Mouse (Mus musculus) C2C12 (cell line): ENCODE measurements at regions not wholly inside any gene's neighbourhood (a gene's known extent, or its start where the extent isn't known, plus 50 kb on each side); places are given as distances from the start of the nearest gene placed in this dataset.

ENCODE experiments used
- H3K27me3 ChIP-seq: one replicate; pipeline ENCODE4 v1.6.1; 2011; ENCODE audit not compliant: control insufficient read depth, insufficient read depth, insufficient read length
- H3K36me3 ChIP-seq: one replicate; pipeline ENCODE4 v1.6.1; 2011; ENCODE audit not compliant: control insufficient read depth, insufficient read depth
- H3K4me3 ChIP-seq: one replicate; pipeline ENCODE4 v1.5.1; 2011; ENCODE audit warnings: mild to moderate bottlenecking, control low read depth; ENCODE audit not compliant: poor library complexity, insufficient read depth, severe bottlenecking
- H3K79me2 ChIP-seq: one replicate; pipeline ENCODE4 v1.6.1; 2011; ENCODE audit not compliant: control insufficient read depth, insufficient read depth
- H3K79me3 ChIP-seq: one replicate; pipeline ENCODE4 v1.6.1; 2011; ENCODE audit warnings: low read depth, control low read depth
- H3ac ChIP-seq: one replicate; pipeline ENCODE3; 2011; ENCODE audit warnings: low read depth; ENCODE audit not compliant: control insufficient read depth, insufficient read length
- CEBPB ChIP-seq: IDR thresholded peaks from one replicate; pipeline ENCODE4 v1.6.1; 2011; ENCODE audit warnings: low read depth, mild to moderate bottlenecking, control low read depth, moderate library complexity
- CTCF ChIP-seq: IDR thresholded peaks from one replicate; pipeline ENCODE4 v1.5.1; 2011; ENCODE audit not compliant: control insufficient read depth, insufficient read depth, insufficient read length
- FOSL1 ChIP-seq: IDR thresholded peaks from one replicate; pipeline ENCODE4 v1.8.0; 2011; ENCODE audit warnings: mild to moderate bottlenecking, low read length; ENCODE audit not compliant: poor library complexity, insufficient read depth, severe bottlenecking
- MAX ChIP-seq: IDR thresholded peaks from one replicate; pipeline ENCODE4 v1.6.1; 2011; ENCODE audit warnings: mild to moderate bottlenecking, control low read depth
- MYOD1 ChIP-seq: IDR thresholded peaks from one replicate; pipeline ENCODE4 v1.6.1; 2011; ENCODE audit warnings: low read depth; ENCODE audit not compliant: control insufficient read depth, insufficient read length
- MYOG ChIP-seq: IDR thresholded peaks from one replicate; pipeline ENCODE4 v1.6.1; 2011; ENCODE audit not compliant: control insufficient read depth, insufficient read length; ENCODE audit errors: extremely low read depth
- USF1 ChIP-seq: IDR thresholded peaks from one replicate; pipeline ENCODE4 v1.6.1; 2011; ENCODE audit warnings: low read depth, mild to moderate bottlenecking, control low read depth, moderate library complexity

DNA sequence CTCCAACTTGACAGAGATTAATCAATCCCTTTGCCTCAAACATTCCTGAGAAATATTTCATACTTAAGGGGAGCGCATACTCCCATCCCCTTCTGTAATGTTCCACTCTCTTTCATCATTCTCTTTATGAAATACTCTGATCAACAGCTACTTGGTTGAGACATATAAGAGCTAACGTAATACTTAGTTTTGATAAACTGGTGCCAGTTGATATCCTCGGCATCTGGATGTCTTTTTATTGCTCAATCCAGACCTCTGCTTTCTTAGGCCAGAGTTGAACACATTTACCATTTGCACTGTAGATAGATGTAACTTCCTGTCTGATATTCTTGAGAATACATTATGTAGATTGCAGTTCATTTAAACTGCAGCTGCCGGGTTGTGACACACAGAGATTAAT is 68.4 kb upstream of the Etaa1 start:
- H3K79me3 ChIP-seq: no peaks in the 10 kb centered on the region
- H3K36me3 ChIP-seq: no peaks in the 10 kb centered on the region
- no peak overlapping the region for H3K4me3 ChIP-seq
- H3K79me2 ChIP-seq: no peaks in the 10 kb centered on the region
- H3K27me3 ChIP-seq: no peaks in the 10 kb centered on the region
- H3ac ChIP-seq: no peak overlapping the region
- TF ChIP-seq CEBPB (no peak), MAX (no peak), CTCF (no peak), USF1 (no peak), MYOG (no peak), FOSL1 (no peak)

DNA sequence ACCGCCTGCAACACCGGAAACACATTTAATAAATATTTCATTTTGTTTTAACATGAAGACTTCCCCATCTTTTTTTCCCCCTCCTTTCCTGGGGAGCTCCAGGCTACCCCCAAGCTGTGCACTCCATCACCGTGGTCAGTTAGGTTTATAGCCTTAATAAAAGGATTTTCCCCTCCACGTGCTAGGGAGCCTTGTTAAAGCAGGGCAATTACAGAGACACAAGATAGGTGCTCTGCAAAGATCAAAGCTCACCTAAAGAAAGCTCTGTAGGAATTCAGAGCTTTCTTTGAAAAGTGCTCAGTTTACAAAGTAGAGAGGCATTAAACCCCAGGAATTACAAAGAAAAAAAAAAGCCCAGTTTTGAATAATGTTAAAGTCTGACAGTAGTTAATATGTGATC is 61.6 kb upstream of the Etaa1 start:
- Histone ChIP-seq H3K79me3 (no peaks in the 10 kb centered on the region), H3K79me2 (no peaks in the 10 kb centered on the region), H3K36me3 (no peaks in the 10 kb centered on the region), H3ac (no peak overlapping the region), H3K4me3 (no peak overlapping the region), H3K27me3 (no peaks in the 10 kb centered on the region)
- TF ChIP-seq MAX (no peak), FOSL1 (no peak), USF1 (no peak), MYOD1 (no peak), CTCF (no peak), CEBPB (no peak), MYOG (no peak)

DNA sequence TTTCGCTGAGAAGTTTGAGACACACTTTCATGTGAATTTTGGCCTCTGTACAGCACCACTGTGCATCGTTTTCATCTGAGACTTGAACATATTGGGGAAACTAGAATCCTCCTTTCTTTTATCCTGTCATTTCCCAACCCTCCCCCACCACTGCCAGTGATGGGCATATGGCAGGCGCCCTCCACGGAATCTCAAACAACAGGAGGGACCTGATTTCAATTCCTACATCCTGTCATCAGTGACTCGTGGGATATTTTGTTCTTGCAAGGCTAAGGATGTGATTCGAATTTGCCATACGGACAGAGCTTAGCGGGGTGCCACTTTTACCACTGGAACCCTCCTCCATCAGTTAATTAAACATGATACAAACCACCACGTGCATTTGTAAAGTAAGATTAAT is 60.9 kb upstream of the Etaa1 start:
- H3K27me3 ChIP-seq: no peaks in the 10 kb centered on the region
- no peaks in the 10 kb centered on the region for H3K79me3 ChIP-seq
- no peaks in the 10 kb centered on the region for H3K36me3 ChIP-seq
- no peak overlapping the region for H3ac ChIP-seq
- H3K4me3 ChIP-seq: no peak overlapping the region
- no peak for TF ChIP-seq MAX
- TF ChIP-seq MYOD1: no peak
- TF ChIP-seq FOSL1: no peak
- no peak for TF ChIP-seq MYOG
- no peak for TF ChIP-seq USF1
- TF ChIP-seq CEBPB: no peak
- TF ChIP-seq CTCF: no peak
- no peaks in the 10 kb centered on the region for H3K79me2 ChIP-seq

DNA sequence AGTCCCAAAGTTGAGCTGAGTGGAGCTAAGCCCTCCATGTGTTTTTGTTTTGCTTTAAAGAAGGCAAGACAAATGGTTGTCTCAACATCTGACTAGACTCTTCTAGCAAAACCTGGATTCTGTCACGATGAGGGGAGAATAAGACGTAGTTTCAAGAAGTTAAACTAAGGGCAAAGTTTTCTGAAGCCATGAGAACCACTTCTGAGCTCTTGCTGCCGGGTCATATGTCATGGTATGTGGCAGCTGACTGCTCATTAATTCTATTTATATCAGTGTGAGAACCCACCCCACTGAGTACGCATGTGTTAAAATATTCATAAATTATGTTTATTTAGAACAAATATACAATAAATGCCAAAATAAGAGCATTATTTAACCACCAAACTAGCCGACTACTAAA is 58.4 kb upstream of the Etaa1 start:
- H3K36me3 ChIP-seq: no peaks in the 10 kb centered on the region
- TF ChIP-seq MAX (no peak), USF1 (no peak), MYOD1 (no peak), FOSL1 (no peak), CEBPB (no peak), CTCF (no peak), MYOG (no peak)
- no peak overlapping the region for H3ac ChIP-seq
- no peaks in the 10 kb centered on the region for H3K79me3 ChIP-seq
- no peaks in the 10 kb centered on the region for H3K27me3 ChIP-seq
- no peak overlapping the region for H3K4me3 ChIP-seq
- no peaks in the 10 kb centered on the region for H3K79me2 ChIP-seq

DNA sequence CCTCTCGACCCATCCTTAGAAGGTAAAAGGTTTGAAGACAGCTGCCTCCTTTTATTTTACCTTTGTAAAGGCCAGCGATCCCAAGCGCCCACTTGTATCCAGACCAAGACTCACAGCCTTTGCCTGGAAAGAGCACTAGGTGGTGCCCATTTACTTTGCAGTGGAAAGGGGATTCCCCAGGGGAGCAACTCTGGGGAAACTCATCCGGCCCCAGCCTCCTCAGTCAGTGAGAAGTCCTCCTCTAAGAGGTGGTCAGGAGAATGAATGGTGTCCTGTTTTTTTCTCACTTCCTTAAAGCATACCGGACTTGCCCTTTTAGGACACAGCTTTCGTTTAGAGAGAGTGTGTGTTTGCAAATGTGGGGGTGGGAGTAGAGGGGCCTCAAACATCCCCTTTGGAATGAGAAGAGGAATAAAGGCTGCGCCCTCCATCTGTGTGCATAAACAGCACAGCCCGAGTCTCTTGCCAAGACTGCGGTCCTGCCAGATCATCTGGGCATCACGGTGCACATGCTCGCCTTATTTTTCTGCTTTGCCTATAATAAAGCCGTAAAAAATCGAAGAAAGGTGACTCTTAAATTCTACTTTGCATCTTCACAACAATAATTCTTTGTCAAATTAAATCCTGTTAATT is 57.5 kb upstream of the Etaa1 start:
- Histone ChIP-seq H3K27me3 (no peaks in the 10 kb centered on the region), H3K79me3 (no peaks in the 10 kb centered on the region), H3K79me2 (no peaks in the 10 kb centered on the region), H3ac (no peak overlapping the region), H3K36me3 (no peaks in the 10 kb centered on the region), H3K4me3 (no peak overlapping the region)
- TF ChIP-seq CTCF (peak; percentile 12), USF1 (no peak)

DNA sequence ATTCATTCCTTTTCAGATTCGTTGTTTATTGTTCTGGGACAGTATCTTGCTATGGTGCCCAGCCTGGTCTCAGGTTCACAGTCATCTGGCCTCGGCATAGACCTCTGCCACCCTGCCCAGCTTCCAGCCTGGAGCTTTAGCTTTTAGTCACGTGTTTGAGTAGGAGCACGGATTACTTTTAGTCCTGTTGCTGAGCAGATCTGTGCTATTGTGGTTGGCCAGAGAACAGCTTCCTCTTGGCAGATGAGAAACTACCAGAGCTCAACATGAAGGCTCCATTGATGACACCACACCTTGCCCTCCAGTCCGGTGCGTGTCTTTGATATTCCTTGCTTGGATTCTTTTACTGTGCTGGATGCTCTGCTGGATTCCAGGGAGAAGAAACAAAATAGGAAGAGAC is 54.5 kb upstream of the Etaa1 start:
- H3K79me3 ChIP-seq: no peaks in the 10 kb centered on the region
- H3K27me3 ChIP-seq: no peaks in the 10 kb centered on the region
- no peaks in the 10 kb centered on the region for H3K36me3 ChIP-seq
- no peaks in the 10 kb centered on the region for H3K79me2 ChIP-seq
- no peak for TF ChIP-seq MYOD1
- TF ChIP-seq USF1: no peak
- no peak for TF ChIP-seq CTCF
- TF ChIP-seq CEBPB: no peak
- TF ChIP-seq MYOG: no peak
- no peak for TF ChIP-seq FOSL1
- TF ChIP-seq MAX: no peak
- H3ac ChIP-seq: no peak overlapping the region
- H3K4me3 ChIP-seq: no peak overlapping the region
